Comparison of ENCODE assay signal across 26 mouse cellular contexts in the genomic region with DNA sequence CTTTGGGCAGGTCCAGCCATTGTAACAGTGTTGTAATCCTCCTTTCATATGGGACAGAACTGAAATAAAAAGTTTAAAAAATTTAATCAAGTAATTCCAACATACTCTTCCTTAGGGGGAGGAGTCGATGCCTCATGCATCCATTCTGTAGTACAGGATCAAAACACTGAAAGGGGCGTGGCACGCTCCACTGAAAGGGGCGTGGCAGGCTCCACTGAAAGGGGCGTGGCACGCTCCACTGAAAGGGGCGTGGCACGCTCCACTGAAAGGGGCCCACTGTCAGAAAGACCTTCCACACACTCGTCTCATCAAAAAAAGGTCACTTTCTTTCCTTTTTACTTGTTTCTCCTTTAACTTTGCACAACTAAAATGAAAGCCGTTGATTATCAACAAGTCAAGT. TPM values are rescaled to one million over a fixed set of nuclear protein-coding genes. Genes with fewer than 3 reads are reported as not detected.
A peak's percentile ranks its signal among the peaks of the same experiment; 100 is the strongest.
DNase-seq lines count a peak whose midpoint lies in the region; ATAC-seq and TF ChIP-seq lines count a peak whose summit lies in the region.
"Had no signal": no experiment of that assay in that cellular context is flagged by ENCODE, and none has a peak within 500 bp of the region (broad histone marks: within the 10 kb centered on the region; RNA-seq: fewer than 3 reads in every experiment).

No protein-coding gene starts in this region.

- ATAC-seq in erythroblast, adult 5-6 weeks (replicated peaks; ENCODE audit: low FRiP score, poor library complexity, severe bottlenecking), result 0 out of 2 replicates have a peak, but pooled peaks have one; percentile 53
- peak; percentile 51 for ATAC-seq in liver, embryonic 16.5 days (ENCODE audit: low read depth)
- ATAC-seq: activated CD4-positive, CD25-positive, alpha-beta regulatory T cell, adult 4 months; forebrain, embryonic 15.5 days; intestine, embryonic 16.5 days had no signal

- peaks cover 95% of the 10 kb centered on the region for H3K36me3 ChIP-seq in E14TG2a.4 (ENCODE audit: insufficient read depth, low read length)
- no peaks in the 10 kb centered on the region; the same call in 1 of the 2 replicates for H3K36me3 ChIP-seq in liver, embryonic 16.5 days (ENCODE audit: control insufficient read depth, insufficient read depth)
- H3K36me3 ChIP-seq: forebrain, embryonic 15.5 days; heart, embryonic 15.5 days; hindbrain, embryonic 12.5 days; stomach, embryonic 15.5 days had no signal

- TF ChIP-seq CTCF in E14TG2a.4 (conservative IDR thresholded peaks at IDR 0.05; ENCODE audit: low read length), result no peak

- H3K27ac ChIP-seq in liver, embryonic 16.5 days (ENCODE audit: low read length), result no peak overlapping the region
- H3K27ac ChIP-seq: forebrain, embryonic 10.5 days; forebrain, embryonic 15.5 days; heart, embryonic 15.5 days; hindbrain, embryonic 12.5 days; kidney, postnatal 0 days; midbrain, embryonic 12.5 days; neural tube, embryonic 13.5 days; stomach, embryonic 15.5 days had no signal

- WGBS in liver, embryonic 16.5 days (ENCODE audit: insufficient replicate concordance), result 68% methylated on average over 10 of the region's 10 CpGs

- H3K9me3 ChIP-seq in E14TG2a.4 (ENCODE audit: low read length), result no peaks in the 10 kb centered on the region
- no peaks in the 10 kb centered on the region; the same call in 1 of the 2 replicates for H3K9me3 ChIP-seq in liver, embryonic 16.5 days (replicated peaks; ENCODE audit: control insufficient read depth, low read length)
- H3K9me3 ChIP-seq: forebrain, embryonic 15.5 days; heart, embryonic 15.5 days; hindbrain, embryonic 12.5 days; neural tube, embryonic 13.5 days; stomach, embryonic 15.5 days had no signal

- peak; percentile 48 for DNase-seq in heart, adult 11 months
- no peak for DNase-seq in heart, postnatal 36 days
- no peak for DNase-seq in neural tube, embryonic 10.5 days (ENCODE audit: extremely low spot score, low spot score)
- DNase-seq in cerebellum, adult 9-10 months, result no peak
- DNase-seq: adrenal gland, adult 2 months; cerebellum, adult 2 months; cerebellum, postnatal 36 days; kidney, adult 8-10 months; lung, postnatal 36 days; thymus, postnatal 14 days had no signal

- intact Hi-C loops in heart, postnatal 36 days (cut with DNase I), result no loop called here

- no peak overlapping the region for H3K9ac ChIP-seq in liver, embryonic 16.5 days (ENCODE audit: low read depth, low read length)
- H3K9ac ChIP-seq: forebrain, embryonic 15.5 days; heart, embryonic 15.5 days; hindbrain, embryonic 12.5 days; midbrain, embryonic 12.5 days; neural tube, embryonic 13.5 days; stomach, embryonic 15.5 days had no signal

- 0 out of 2 replicates have a peak overlapping the region, but pooled peaks have one; percentile 13 for H3K4me3 ChIP-seq in E14TG2a.4 (replicated peaks; ENCODE audit: low read length)
- H3K4me3 ChIP-seq in liver, embryonic 16.5 days (ENCODE audit: low read depth, low read length), result no peak overlapping the region
- H3K4me3 ChIP-seq: forebrain, embryonic 10.5 days; forebrain, embryonic 15.5 days; heart, embryonic 15.5 days; hindbrain, embryonic 12.5 days; megakaryocyte, embryonic 14.5 days; midbrain, embryonic 12.5 days; myocyte; neural tube, embryonic 13.5 days; stomach, embryonic 15.5 days had no signal

- no peak overlapping the region for H3K4me2 ChIP-seq in liver, embryonic 16.5 days (ENCODE audit: low read depth, low read length)
- H3K4me2 ChIP-seq: forebrain, embryonic 15.5 days; heart, embryonic 15.5 days; hindbrain, embryonic 12.5 days; midbrain, embryonic 12.5 days; neural tube, embryonic 13.5 days; stomach, embryonic 15.5 days had no signal

- H3K4me1 ChIP-seq in E14TG2a.4 (replicated peaks; ENCODE audit: low read depth, low read length), result peaks cover 81% of the 10 kb centered on the region
- peaks cover 6% of the 10 kb centered on the region for H3K4me1 ChIP-seq in liver, embryonic 16.5 days (ENCODE audit: control insufficient read depth, low read depth, low read length)
- H3K4me1 ChIP-seq: forebrain, embryonic 15.5 days; heart, embryonic 15.5 days; hindbrain, embryonic 12.5 days; megakaryocyte, embryonic 14.5 days; midbrain, embryonic 12.5 days; neural tube, embryonic 13.5 days; stomach, embryonic 15.5 days had no signal

- no peaks in the 10 kb centered on the region for H3K27me3 ChIP-seq in E14TG2a.4 (ENCODE audit: insufficient read depth, low read length)
- H3K27me3 ChIP-seq in liver, embryonic 16.5 days (ENCODE audit: control insufficient read depth, insufficient read depth, low read depth, low read length), result no peaks in the 10 kb centered on the region
- H3K27me3 ChIP-seq: CH12.LX; forebrain, embryonic 15.5 days; heart, embryonic 15.5 days; hindbrain, embryonic 12.5 days; megakaryocyte, embryonic 14.5 days; midbrain, embryonic 12.5 days; neural tube, embryonic 13.5 days; stomach, embryonic 15.5 days had no signal

RNA-seq across cellular contexts. Expression of a gene that starts 36.7 kb away (rescaled TPM):
- 1 to 10 TPM; 3.3 to 4.4 TPM for total RNA-seq in heart, postnatal 36 days (2021)
- total RNA-seq in erythroblast, adult 5-6 weeks (2015; ENCODE audit: low replicate concordance), result 2.1 TPM in 1 of 2 replicates, not detected in the other
- total RNA-seq in erythroblast, adult 5-6 weeks (2017; ENCODE audit: low replicate concordance), result 0.85 and 1.3 TPM in 2 replicates
- 5.2 and 7.7 TPM in 2 replicates for polyA plus RNA-seq in liver, embryonic 16.5 days (2015; fragmentation: Nextera tagmentation; extraction: Ambion mirVana)
